Mouse (Mus musculus): Measurements from ENCODE around the gene Dvl3. TPM values are rescaled to one million over a fixed set of nuclear protein-coding genes. Genes with fewer than 3 reads are reported as not detected.

Dvl3 gene
- polyA plus RNA-seq, 1 experiment, result 25.0 TPM

DNA sequence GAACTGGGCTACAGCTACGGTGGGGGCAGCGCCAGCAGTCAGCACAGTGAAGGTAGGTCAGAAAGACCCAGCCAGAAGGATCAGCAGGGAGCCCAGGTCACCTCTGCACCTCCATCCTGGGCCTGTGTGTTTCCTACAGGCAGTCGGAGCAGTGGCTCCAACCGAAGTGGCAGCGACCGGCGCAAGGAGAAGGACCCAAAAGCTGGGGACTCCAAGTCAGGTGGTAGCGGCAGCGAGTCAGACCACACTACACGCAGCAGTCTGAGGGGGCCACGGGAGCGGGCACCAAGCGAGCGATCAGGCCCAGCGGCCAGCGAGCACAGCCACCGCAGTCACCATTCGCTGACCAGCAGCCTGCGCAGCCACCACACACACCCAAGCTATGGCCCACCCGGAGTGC is 14.2 kb downstream of the Dvl3 start:
- TF ChIP-seq CTCF (IDR thresholded peaks at IDR 0.05; ENCODE audit: extremely low read depth, insufficient read depth, insufficient read length, insufficient replicate concordance) (no peak), POLR2A (IDR thresholded peaks at IDR 0.05; ENCODE audit: low read depth, low read length) (no peak)
- 97% methylated on average over 20 of the region's 20 CpGs for WGBS
- peaks cover 23% of the 10 kb centered on the region for H3K36me3 ChIP-seq (ENCODE audit: control insufficient read depth, insufficient read depth, low read length)

GRCm38 (mm10) chr16:20534617-20535295 is 18.0 kb downstream of the Dvl3 start:
- DNase-seq (ENCODE audit: low read depth in 1 of 2, low spot score in 2 of 2), result no peak
- Histone ChIP-seq H3K36me3 (ENCODE audit: control insufficient read depth, insufficient read depth, low read length) (peaks cover 24% of the 10 kb centered on the region), H3K4me3 (ENCODE audit: extremely low read depth, insufficient read depth, insufficient read length) (no peak overlapping the region), H3K27me3 (ENCODE audit: control insufficient read depth, insufficient read depth, low read length) (no peaks in the 10 kb centered on the region), H3K4me1 (ENCODE audit: control insufficient read depth, insufficient read depth, insufficient read length) (peaks cover 5% of the 10 kb centered on the region; the same call in 1 of the 2 replicates), H3K27ac (ENCODE audit: insufficient read depth, low read length) (no peak overlapping the region)
- TF ChIP-seq POLR2A (IDR thresholded peaks at IDR 0.05; ENCODE audit: low read depth, low read length) (no peak), CTCF (IDR thresholded peaks at IDR 0.05; ENCODE audit: extremely low read depth, insufficient read depth, insufficient read length, insufficient replicate concordance) (no peak)
- 36% methylated on average over 10 of the region's 10 CpGs for WGBS

More for the DNA sequence above, 14.2 kb downstream of the Dvl3 start:
- Histone ChIP-seq H3K4me1 (ENCODE audit: control insufficient read depth, insufficient read depth, insufficient read length) (no peaks in the 10 kb centered on the region; the same call in 1 of the 2 replicates), H3K27me3 (ENCODE audit: control insufficient read depth, insufficient read depth, low read length) (no peaks in the 10 kb centered on the region), H3K27ac (ENCODE audit: insufficient read depth, low read length) (no peak overlapping the region), H3K4me3 (ENCODE audit: extremely low read depth, insufficient read depth, insufficient read length) (no peak overlapping the region)
- no peak for DNase-seq (ENCODE audit: low read depth in 1 of 2, low spot score in 2 of 2)

DNA sequence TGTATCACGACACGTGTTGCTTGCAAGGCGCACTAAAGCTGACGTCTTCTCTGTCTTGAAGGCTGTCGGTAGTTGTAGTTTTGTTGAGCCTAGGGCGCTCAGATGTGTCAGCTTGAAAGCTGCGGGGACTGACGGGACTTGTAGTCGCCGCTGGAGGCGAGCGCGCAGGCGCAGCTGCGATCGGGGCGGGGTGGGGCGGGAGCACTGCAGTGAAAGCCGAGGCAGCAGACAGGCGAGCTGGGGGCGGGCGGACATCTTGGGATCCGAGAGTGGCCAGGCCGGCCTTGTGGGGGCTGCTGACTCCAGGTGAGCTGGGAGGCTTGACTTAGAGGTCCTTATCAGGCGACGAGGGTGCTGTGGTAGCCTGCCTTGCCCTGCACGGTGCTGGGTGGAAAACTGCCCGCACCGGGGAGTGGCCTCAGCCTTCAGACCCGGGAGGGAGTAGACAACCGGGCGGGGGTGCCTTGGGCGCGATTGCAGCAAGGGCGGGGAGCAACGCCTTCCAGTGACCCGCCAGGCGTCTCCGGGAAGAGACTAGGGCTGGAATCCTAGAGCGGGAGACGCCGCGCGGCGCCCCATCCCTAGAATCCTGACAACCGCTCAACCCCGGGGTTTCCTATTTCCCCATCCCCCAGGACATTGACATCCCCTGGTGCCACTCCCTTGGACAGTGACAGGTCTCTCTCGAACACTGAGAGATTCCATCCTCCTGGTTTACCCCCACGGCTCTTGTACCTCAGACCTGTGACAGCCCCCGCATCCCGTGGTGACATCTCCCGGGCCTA is 18.7 kb downstream of the Dvl3 start, which contains the start of gene Ap2m1:
Gene Ap2m1 (plus strand): TSS at position 183 of the 785 bp plus-strand sequence.
- WGBS, result under 1% methylated on average over 50 of the region's 52 CpGs
- Histone ChIP-seq H3K36me3 (ENCODE audit: control insufficient read depth, insufficient read depth, low read length) (peaks cover 29% of the 10 kb centered on the region), H3K27me3 (ENCODE audit: control insufficient read depth, insufficient read depth, low read length) (no peaks in the 10 kb centered on the region), H3K27ac (ENCODE audit: insufficient read depth, low read length) (peak within 1 kb of the TSS; percentile 75), H3K4me1 (ENCODE audit: control insufficient read depth, insufficient read depth, insufficient read length) (peaks cover 5% of the 10 kb centered on the region; the same call in 1 of the 2 replicates), H3K4me3 (ENCODE audit: extremely low read depth, insufficient read depth, insufficient read length) (peak within 1 kb of the TSS; percentile 74)
- DNase-seq (ENCODE audit: low read depth in 1 of 2, low spot score in 2 of 2), result peak; percentile 92 to 99
- TF ChIP-seq POLR2A (IDR thresholded peaks at IDR 0.05; ENCODE audit: low read depth, low read length) (peak; percentile 73), CTCF (IDR thresholded peaks at IDR 0.05; ENCODE audit: extremely low read depth, insufficient read depth, insufficient read length, insufficient replicate concordance) (no peak)

DNA sequence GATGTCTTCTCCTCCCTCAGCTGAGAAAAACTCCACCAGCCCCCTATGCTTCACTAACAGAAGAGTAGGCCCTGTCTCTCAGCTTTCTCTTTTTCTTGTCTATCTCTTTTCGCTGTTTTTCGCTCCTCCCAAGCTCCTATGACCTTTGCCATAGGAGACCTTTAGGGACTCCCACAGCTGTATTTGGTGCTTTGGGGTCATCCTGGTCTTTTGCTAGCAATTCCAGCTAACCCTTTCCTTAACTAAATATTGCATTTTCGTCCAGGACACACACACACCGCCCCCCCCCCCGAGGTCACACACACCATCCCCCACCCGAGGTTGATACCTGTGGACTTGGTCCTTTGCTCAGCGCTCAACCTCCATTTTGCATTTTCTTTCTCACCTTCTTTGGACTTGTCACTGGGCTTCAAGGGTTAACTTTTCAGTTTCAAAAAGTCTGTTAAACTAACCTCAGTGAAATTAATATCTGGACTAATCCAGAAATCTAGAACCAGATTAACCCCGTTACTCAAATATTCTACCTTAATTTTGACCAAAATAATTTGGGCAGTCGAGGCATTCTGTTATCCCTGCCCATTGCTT is 19.4 kb downstream of the Dvl3 start:
- H3K27ac ChIP-seq (ENCODE audit: insufficient read depth, low read length), result peak overlapping the region; percentile 75; the same call in 1 of the 2 replicates
- DNase-seq (ENCODE audit: low read depth in 1 of 2, low spot score in 2 of 2), result no peak
- no peaks in the 10 kb centered on the region for H3K27me3 ChIP-seq (ENCODE audit: control insufficient read depth, insufficient read depth, low read length)
- peak overlapping the region; percentile 74 for H3K4me3 ChIP-seq (ENCODE audit: extremely low read depth, insufficient read depth, insufficient read length)
- H3K36me3 ChIP-seq (ENCODE audit: control insufficient read depth, insufficient read depth, low read length), result peaks cover 26% of the 10 kb centered on the region
- WGBS, result 34% methylated on average over 9 of the region's 9 CpGs
- peaks cover 5% of the 10 kb centered on the region; the same call in 1 of the 2 replicates for H3K4me1 ChIP-seq (ENCODE audit: control insufficient read depth, insufficient read depth, insufficient read length)
- no peak for TF ChIP-seq CTCF (IDR thresholded peaks at IDR 0.05; ENCODE audit: extremely low read depth, insufficient read depth, insufficient read length, insufficient replicate concordance)
- no peak for TF ChIP-seq POLR2A (IDR thresholded peaks at IDR 0.05; ENCODE audit: low read depth, low read length)

- peaks cover 27% of the 10 kb centered on the region for H3K36me3 ChIP-seq (ENCODE audit: control insufficient read depth, insufficient read depth, low read length)
- DNase-seq (ENCODE audit: low read depth in 1 of 2, low spot score in 2 of 2), result no peak
Observed at GRCm38 (mm10) chr16:20537071-20537471, 20.3 kb downstream of the Dvl3 start.

DNA sequence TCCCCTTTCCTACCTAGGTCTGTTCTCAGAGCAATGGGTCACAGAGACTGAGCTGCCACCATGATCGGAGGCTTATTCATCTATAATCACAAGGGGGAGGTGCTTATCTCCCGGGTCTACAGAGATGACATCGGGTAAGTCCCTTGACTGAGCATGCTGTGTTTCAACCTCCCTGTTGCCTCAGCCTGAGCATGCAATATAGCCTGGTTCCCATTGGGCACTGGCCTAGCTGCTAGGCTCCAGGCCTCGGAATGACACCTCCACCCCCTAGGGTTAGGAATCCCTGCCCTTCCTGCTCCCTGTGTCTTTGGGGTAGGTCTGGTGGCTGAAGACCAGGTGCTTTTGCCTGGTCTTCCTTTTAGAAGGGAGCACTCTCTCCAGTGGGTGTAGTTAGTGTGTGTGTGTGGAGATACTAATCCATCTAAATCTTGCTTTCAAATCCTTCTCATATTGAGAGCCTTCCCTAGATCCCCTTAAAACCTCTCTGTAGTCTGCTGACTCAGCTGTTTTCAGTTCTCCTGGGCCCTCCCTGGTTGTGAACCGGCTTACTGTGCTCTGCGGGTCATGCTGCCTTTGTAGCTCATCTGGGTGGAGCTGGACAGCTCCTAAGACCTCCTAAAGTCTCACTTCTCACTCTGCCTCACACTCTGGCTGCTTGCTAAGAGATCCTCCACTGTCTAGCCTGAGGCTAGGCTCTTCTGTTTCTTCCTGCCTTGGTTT is 21.0 kb downstream of the Dvl3 start:
- Histone ChIP-seq H3K27me3 (ENCODE audit: control insufficient read depth, insufficient read depth, low read length) (no peaks in the 10 kb centered on the region), H3K36me3 (ENCODE audit: control insufficient read depth, insufficient read depth, low read length) (peaks cover 31% of the 10 kb centered on the region), H3K27ac (ENCODE audit: insufficient read depth, low read length) (no peak overlapping the region), H3K4me3 (ENCODE audit: extremely low read depth, insufficient read depth, insufficient read length) (no peak overlapping the region), H3K4me1 (ENCODE audit: control insufficient read depth, insufficient read depth, insufficient read length) (peaks cover 5% of the 10 kb centered on the region; the same call in 1 of the 2 replicates)
- WGBS, result 65% methylated on average over 6 of the region's 6 CpGs
- no peak for TF ChIP-seq POLR2A (IDR thresholded peaks at IDR 0.05; ENCODE audit: low read depth, low read length)
- no peak for TF ChIP-seq CTCF (IDR thresholded peaks at IDR 0.05; ENCODE audit: extremely low read depth, insufficient read depth, insufficient read length, insufficient replicate concordance)
- DNase-seq (ENCODE audit: low read depth in 1 of 2, low spot score in 2 of 2), result no peak

More at GRCm38 (mm10) chr16:20537071-20537471, 20.3 kb downstream of the Dvl3 start:
- TF ChIP-seq CTCF (IDR thresholded peaks at IDR 0.05; ENCODE audit: extremely low read depth, insufficient read depth, insufficient read length, insufficient replicate concordance) (no peak), POLR2A (IDR thresholded peaks at IDR 0.05; ENCODE audit: low read depth, low read length) (no peak)
- Histone ChIP-seq H3K4me3 (ENCODE audit: extremely low read depth, insufficient read depth, insufficient read length) (no peak overlapping the region), H3K27me3 (ENCODE audit: control insufficient read depth, insufficient read depth, low read length) (no peaks in the 10 kb centered on the region), H3K4me1 (ENCODE audit: control insufficient read depth, insufficient read depth, insufficient read length) (peaks cover 5% of the 10 kb centered on the region; the same call in 1 of the 2 replicates), H3K27ac (ENCODE audit: insufficient read depth, low read length) (0 out of 2 replicates have a peak overlapping the region, but pooled peaks have one; percentile 12)
- WGBS, result 62% methylated on average over 5 of the region's 5 CpGs
